Mouse (Mus musculus) intestine, embryonic 15.5 days (tissue): ENCODE data around the gene Plin4. TPM values are rescaled to one million over a fixed set of nuclear protein-coding genes. Genes with fewer than 3 reads are reported as not detected.
"Not testable (repeated sequence)": the region's sequence is repeated elsewhere in the genome, so short reads cannot be mapped to it uniquely, and the experiment has no call there.

Source experiments
- ATAC-seq: fragments of 200-750 bp; cut with Nextera tagmentation; 2 replicates; pipeline ENCODE4 v1.8.0; 2017; ENCODE audit warnings: moderate TSS enrichment, moderate library complexity
- H3K27ac ChIP-seq: fragments of 300-500 bp; sonication (generic); 2 replicates; pipeline ENCODE4 v1.5.1; 2015; ENCODE audit warnings: mild to moderate bottlenecking, inconsistent platforms
- H3K27me3 ChIP-seq: fragments of 300-500 bp; sonication (generic); replicated peaks from 2 replicates; pipeline ENCODE4 v1.6.1; 2015; ENCODE audit warnings: inconsistent platforms
- H3K36me3 ChIP-seq: fragments of 300-500 bp; sonication (generic); 2 replicates; pipeline ENCODE4 v1.6.1; 2015; ENCODE audit warnings: inconsistent platforms
- H3K4me1 ChIP-seq: fragments of 300-500 bp; sonication (generic); replicated peaks from 2 replicates; pipeline ENCODE4 v1.6.1; 2015; ENCODE audit warnings: inconsistent platforms
- H3K4me2 ChIP-seq: fragments of 300-500 bp; sonication (generic); replicated peaks from 2 replicates; pipeline ENCODE4 v1.6.1; 2015; ENCODE audit warnings: mild to moderate bottlenecking, inconsistent platforms
- H3K4me3 ChIP-seq: fragments of 300-500 bp; sonication (generic); replicated peaks from 2 replicates; pipeline ENCODE4 v1.5.1; 2015; ENCODE audit warnings: inconsistent platforms
- H3K9ac ChIP-seq: fragments of 300-500 bp; sonication (generic); 2 replicates; pipeline ENCODE4 v1.6.1; 2015; ENCODE audit warnings: inconsistent platforms
- H3K9me3 ChIP-seq: fragments of 300-500 bp; sonication (generic); 2 replicates; pipeline ENCODE4 v1.6.1; 2016; ENCODE audit warnings: inconsistent platforms
- WGBS: fragments of 180-500 bp; shearing (Covaris S2); methylation state at CpG from one replicate; pipeline ENCODE4 v1.1.7; 2015; 5-methylcytosine and 5-hydroxymethylcytosine counted together
- polyA plus RNA-seq: library from polyadenylated mRNA; unstranded; fragments of >200 nt; fragmentation: Nextera tagmentation; extraction: Ambion mirVana; gene quantifications from 2 replicates; pipeline ENCODE4 v1.2.1, GENCODE M21; 2015

The Plin4 gene
- polyA plus RNA-seq, 1 experiment from 2014 or later, result 0.03 TPM

- Histone ChIP-seq H3K27me3 (no peaks in the 10 kb centered on the region), H3K9me3 (no peaks in the 10 kb centered on the region), H3K9ac (no peak overlapping the region), H3K27ac (no peak overlapping the region), H3K4me3 (no peak overlapping the region), H3K36me3 (peaks cover 84% of the 10 kb centered on the region), H3K4me1 (no peaks in the 10 kb centered on the region), H3K4me2 (no peak overlapping the region)
- no peak for ATAC-seq
Observed at GRCm38 (mm10) chr17:56066451-56066850, 43.2 kb downstream of the Plin4 start.

GRCm38 (mm10) chr17:56065715-56066114 is 43.9 kb downstream of the Plin4 start:
- 77% methylated on average over 6 of the region's 6 CpGs for WGBS
- H3K4me2 ChIP-seq, H3K27ac ChIP-seq, H3K9ac ChIP-seq, H3K27me3 ChIP-seq, ATAC-seq, H3K4me1 ChIP-seq, H3K9me3 ChIP-seq, H3K4me3 ChIP-seq: not testable (repeated sequence)
- peaks cover 83% of the 10 kb centered on the region for H3K36me3 ChIP-seq

GRCm38 (mm10) chr17:56062081-56062480 is 47.5 kb downstream of the Plin4 start:
- no peaks in the 10 kb centered on the region for H3K4me1 ChIP-seq
- WGBS, result 93% methylated on average over 7 of the region's 7 CpGs

GRCm38 (mm10) chr17:56057381-56058120 is 52.1 kb downstream of the Plin4 start:
- H3K36me3 ChIP-seq, result peaks cover 58% of the 10 kb centered on the region
- 91% methylated on average over 11 of the region's 11 CpGs for WGBS

More at GRCm38 (mm10) chr17:56062081-56062480, 47.5 kb downstream of the Plin4 start:
- Histone ChIP-seq H3K9ac (no peak overlapping the region), H3K36me3 (peaks cover 81% of the 10 kb centered on the region), H3K27ac (no peak overlapping the region), H3K9me3 (no peaks in the 10 kb centered on the region), H3K4me3 (no peak overlapping the region), H3K4me2 (no peak overlapping the region), H3K27me3 (no peaks in the 10 kb centered on the region)
- no peak for ATAC-seq

GRCm38 (mm10) chr17:56055945-56056678 is 53.5 kb downstream of the Plin4 start:
- no peaks in the 10 kb centered on the region for H3K27me3 ChIP-seq
- H3K4me1 ChIP-seq, result no peaks in the 10 kb centered on the region
- H3K27ac ChIP-seq, result no peak overlapping the region
- H3K4me2 ChIP-seq, result no peak overlapping the region
- no peaks in the 10 kb centered on the region for H3K9me3 ChIP-seq
- peaks cover 55% of the 10 kb centered on the region for H3K36me3 ChIP-seq
- H3K9ac ChIP-seq, result no peak overlapping the region
- WGBS, result 74% methylated on average over 4 of the region's 4 CpGs
- H3K4me3 ChIP-seq, result no peak overlapping the region
- ATAC-seq, result no peak

More at GRCm38 (mm10) chr17:56057381-56058120, 52.1 kb downstream of the Plin4 start:
- H3K27me3 ChIP-seq, result no peaks in the 10 kb centered on the region
- H3K9ac ChIP-seq, result no peak overlapping the region
- H3K4me3 ChIP-seq, result no peak overlapping the region
- no peaks in the 10 kb centered on the region for H3K9me3 ChIP-seq
- ATAC-seq, result no peak
- no peak overlapping the region for H3K4me2 ChIP-seq
- H3K27ac ChIP-seq, result no peak overlapping the region
- H3K4me1 ChIP-seq, result no peaks in the 10 kb centered on the region

- no peak overlapping the region for H3K4me3 ChIP-seq
- peaks cover 48% of the 10 kb centered on the region for H3K36me3 ChIP-seq
- H3K4me2 ChIP-seq, result no peak overlapping the region
- no peaks in the 10 kb centered on the region for H3K27me3 ChIP-seq
- H3K9me3 ChIP-seq, result no peaks in the 10 kb centered on the region
- no peak for ATAC-seq
- H3K4me1 ChIP-seq, result no peaks in the 10 kb centered on the region
- no peak overlapping the region for H3K9ac ChIP-seq
- no peak overlapping the region for H3K27ac ChIP-seq
Observed at GRCm38 (mm10) chr17:56054938-56055337, 54.7 kb downstream of the Plin4 start.

- H3K36me3 ChIP-seq, result peaks cover 44% of the 10 kb centered on the region
- no peaks in the 10 kb centered on the region for H3K27me3 ChIP-seq
- H3K4me1 ChIP-seq, result no peaks in the 10 kb centered on the region
- H3K4me2 ChIP-seq, result no peak overlapping the region
- no peak overlapping the region for H3K4me3 ChIP-seq
- H3K9me3 ChIP-seq, result no peaks in the 10 kb centered on the region
- WGBS, result 80% methylated on average over 5 of the region's 5 CpGs
- no peak overlapping the region for H3K27ac ChIP-seq
- no peak for ATAC-seq
- no peak overlapping the region for H3K9ac ChIP-seq
Observed at GRCm38 (mm10) chr17:56051369-56051768, 58.2 kb downstream of the Plin4 start.

Other genes with a start within 250 kb of the Plin4 start
- 7.4 and 7.5 TPM in 2 replicates for gene Zfp119a, start 230.9 kb downstream of the Plin4 start, polyA plus RNA-seq
- 9.0 and 11.0 TPM in 2 replicates for gene Zfp959, start 217.7 kb downstream of the Plin4 start, polyA plus RNA-seq
- gene Zfp119b, start 160.3 kb downstream of the Plin4 start, polyA plus RNA-seq, result 3.5 and 4.4 TPM in 2 replicates
- gene Ebi3, start 157.2 kb downstream of the Plin4 start, polyA plus RNA-seq, result 2.8 and 3.2 TPM in 2 replicates
- 21.0 and 21.4 TPM in 2 replicates for gene Yju2, start 150.7 kb downstream of the Plin4 start, polyA plus RNA-seq
- gene Shd, start 139.3 kb downstream of the Plin4 start, polyA plus RNA-seq, result 9.0 and 9.4 TPM in 2 replicates
- gene Fsd1, start 123.3 kb downstream of the Plin4 start, polyA plus RNA-seq, result 8.9 and 11.5 TPM in 2 replicates
- 40.3 and 45.8 TPM in 2 replicates for gene Stap2, start 104.2 kb downstream of the Plin4 start, polyA plus RNA-seq
- 86.3 and 95.3 TPM in 2 replicates for gene Mpnd, start 104.1 kb downstream of the Plin4 start, polyA plus RNA-seq
- 124 TPM in 2 replicates for gene Sh3gl1, start 73.2 kb downstream of the Plin4 start, polyA plus RNA-seq
- 21.4 and 22.4 TPM in 2 replicates for gene Chaf1a, start 69.4 kb downstream of the Plin4 start, polyA plus RNA-seq
- gene Ubxn6, start 34.8 kb downstream of the Plin4 start, polyA plus RNA-seq, result 29.9 and 35.1 TPM in 2 replicates
- 85.7 and 86.9 TPM in 2 replicates for gene Hdgfl2, start 30.2 kb downstream of the Plin4 start, polyA plus RNA-seq
- gene Plin5, start 7.8 kb upstream of the Plin4 start, polyA plus RNA-seq, result 0.52 and 0.85 TPM in 2 replicates
- gene Lrg1, start 12.2 kb upstream of the Plin4 start, polyA plus RNA-seq, result 0.15 and 0.33 TPM in 2 replicates
- 1.4 TPM in 2 replicates for gene Sema6b, start 30.5 kb upstream of the Plin4 start, polyA plus RNA-seq
- 11.9 and 12.8 TPM in 2 replicates for gene Tnfaip8l1, start 52.7 kb upstream of the Plin4 start, polyA plus RNA-seq
- gene Mydgf, start 74.1 kb upstream of the Plin4 start, polyA plus RNA-seq, result 105 and 127 TPM in 2 replicates
- gene Dpp9, start 109.1 kb upstream of the Plin4 start, polyA plus RNA-seq, result 32.8 and 35.0 TPM in 2 replicates
- gene Fem1a, start 147.0 kb upstream of the Plin4 start, polyA plus RNA-seq, result 12.5 and 12.8 TPM in 2 replicates
- gene Ticam1, start 167.0 kb upstream of the Plin4 start, polyA plus RNA-seq, result 11.3 and 13.3 TPM in 2 replicates
- gene Plin3, start 183.1 kb upstream of the Plin4 start, polyA plus RNA-seq, result 153 and 195 TPM in 2 replicates
- gene Arrdc5, start 190.5 kb upstream of the Plin4 start, polyA plus RNA-seq, result not detected in 2 replicates
- 124 and 125 TPM in 2 replicates for gene Uhrf1, start 193.5 kb upstream of the Plin4 start, polyA plus RNA-seq
- 25.1 and 27.5 TPM in 2 replicates for gene Kdm4b, start 216.3 kb upstream of the Plin4 start, polyA plus RNA-seq